Mouse (Mus musculus): ENCODE results near the gene Gm49340. TPM values are rescaled to one million over a fixed set of nuclear protein-coding genes. Genes with fewer than 3 reads are reported as not detected.
A peak's percentile ranks its signal among the peaks of the same experiment; 100 is the strongest.

Gene Gm49340
- polyA plus RNA-seq, 2 experiments: not detected

- Histone ChIP-seq H3K9me3 (ENCODE audit: control insufficient read depth, low read length) (no peaks in the 10 kb centered on the region), H3K27me3 (ENCODE audit: control insufficient read depth, insufficient read depth, low read length) (no peaks in the 10 kb centered on the region), H3K4me2 (replicated peaks; ENCODE audit: low read depth, low read length, severe bottlenecking) (no peak overlapping the region), H3K27ac (replicated peaks; ENCODE audit: low read depth, low read length) (no peak overlapping the region), H3K36me3 (ENCODE audit: control insufficient read depth, insufficient read depth, low read length) (no peaks in the 10 kb centered on the region), H3K4me3 (replicated peaks; ENCODE audit: low read length) (no peak overlapping the region), H3K4me1 (ENCODE audit: control insufficient read depth, insufficient read depth, low read length) (no peaks in the 10 kb centered on the region), H3K9ac (ENCODE audit: low read depth, low read length, severe bottlenecking) (no peak overlapping the region)
- TF ChIP-seq POLR2A (IDR thresholded peaks at IDR 0.05; ENCODE audit: borderline replicate concordance, extremely low read depth, insufficient read depth, insufficient read length): no peak
- DNase-seq (ENCODE audit: low spot score): no peak
- 68% methylated on average over 9 of the region's 9 CpGs for WGBS
- ATAC-seq (ENCODE audit: low FRiP score, low read depth): no peak
Observed at GRCm38 (mm10) chr11:73323906-73324830, 5.4 kb upstream of the Gm49340 start.

GRCm38 (mm10) chr11:73326485-73326886, 3.1 kb upstream of the Gm49340 start:
- Histone ChIP-seq H3K36me3 (ENCODE audit: control insufficient read depth, insufficient read depth, low read length) (no peaks in the 10 kb centered on the region), H3K27me3 (ENCODE audit: control insufficient read depth, insufficient read depth, low read length) (no peaks in the 10 kb centered on the region), H3K27ac (replicated peaks; ENCODE audit: low read depth, low read length) (no peak overlapping the region), H3K4me1 (ENCODE audit: control insufficient read depth, insufficient read depth, low read length) (no peaks in the 10 kb centered on the region), H3K9me3 (ENCODE audit: control insufficient read depth, low read length) (no peaks in the 10 kb centered on the region), H3K4me3 (replicated peaks; ENCODE audit: low read length) (no peak overlapping the region), H3K9ac (ENCODE audit: low read depth, low read length, severe bottlenecking) (0 out of 2 replicates have a peak overlapping the region, but pooled peaks have one; percentile 21), H3K4me2 (replicated peaks; ENCODE audit: low read depth, low read length, severe bottlenecking) (0 out of 2 replicates have a peak overlapping the region, but pooled peaks have one; percentile 3)
- WGBS: 20% methylated on average over 12 of the region's 12 CpGs
- ATAC-seq (ENCODE audit: low FRiP score, low read depth): no peak
- no peak for DNase-seq (ENCODE audit: low spot score)
- no peak for TF ChIP-seq POLR2A (IDR thresholded peaks at IDR 0.05; ENCODE audit: borderline replicate concordance, extremely low read depth, insufficient read depth, insufficient read length)

- ATAC-seq (ENCODE audit: low FRiP score, low read depth): no peak
Observed at GRCm38 (mm10) chr11:73327361-73327760, 2.2 kb upstream of the Gm49340 start.

GRCm38 (mm10) chr11:73333357-73333756, 3.8 kb downstream of the Gm49340 start:
- no peaks in the 10 kb centered on the region for H3K9me3 ChIP-seq (ENCODE audit: control insufficient read depth, low read length)
- H3K9ac ChIP-seq (ENCODE audit: low read depth, low read length, severe bottlenecking): no peak overlapping the region
- H3K4me2 ChIP-seq (replicated peaks; ENCODE audit: low read depth, low read length, severe bottlenecking): no peak overlapping the region
- no peak for ATAC-seq (ENCODE audit: low FRiP score, low read depth)
- H3K36me3 ChIP-seq (ENCODE audit: control insufficient read depth, insufficient read depth, low read length): no peaks in the 10 kb centered on the region
- H3K27me3 ChIP-seq (ENCODE audit: control insufficient read depth, insufficient read depth, low read length): no peaks in the 10 kb centered on the region
- H3K4me3 ChIP-seq (replicated peaks; ENCODE audit: low read length): no peak overlapping the region
- no peak for TF ChIP-seq POLR2A (IDR thresholded peaks at IDR 0.05; ENCODE audit: borderline replicate concordance, extremely low read depth, insufficient read depth, insufficient read length)
- no peak overlapping the region for H3K27ac ChIP-seq (replicated peaks; ENCODE audit: low read depth, low read length)
- 73% methylated on average over 2 of the region's 2 CpGs for WGBS
- DNase-seq (ENCODE audit: low spot score): no peak
- H3K4me1 ChIP-seq (ENCODE audit: control insufficient read depth, insufficient read depth, low read length): no peaks in the 10 kb centered on the region

More at GRCm38 (mm10) chr11:73327361-73327760, 2.2 kb upstream of the Gm49340 start:
- no peak overlapping the region for H3K27ac ChIP-seq (replicated peaks; ENCODE audit: low read depth, low read length)
- TF ChIP-seq POLR2A (IDR thresholded peaks at IDR 0.05; ENCODE audit: borderline replicate concordance, extremely low read depth, insufficient read depth, insufficient read length): no peak
- H3K4me1 ChIP-seq (ENCODE audit: control insufficient read depth, insufficient read depth, low read length): no peaks in the 10 kb centered on the region
- WGBS: 73% methylated on average over 4 of the region's 4 CpGs
- H3K4me3 ChIP-seq (replicated peaks; ENCODE audit: low read length): no peak overlapping the region
- no peaks in the 10 kb centered on the region for H3K9me3 ChIP-seq (ENCODE audit: control insufficient read depth, low read length)
- H3K27me3 ChIP-seq (ENCODE audit: control insufficient read depth, insufficient read depth, low read length): no peaks in the 10 kb centered on the region
- no peaks in the 10 kb centered on the region for H3K36me3 ChIP-seq (ENCODE audit: control insufficient read depth, insufficient read depth, low read length)
- DNase-seq (ENCODE audit: low spot score): no peak
- no peak overlapping the region for H3K4me2 ChIP-seq (replicated peaks; ENCODE audit: low read depth, low read length, severe bottlenecking)
- no peak overlapping the region for H3K9ac ChIP-seq (ENCODE audit: low read depth, low read length, severe bottlenecking)

GRCm38 (mm10) chr11:73336919-73337318, 7.4 kb downstream of the Gm49340 start:
- DNase-seq (ENCODE audit: low spot score) (no peak), ATAC-seq (ENCODE audit: low FRiP score, low read depth) (no peak)
- H3K9me3 ChIP-seq (ENCODE audit: control insufficient read depth, low read length): no peaks in the 10 kb centered on the region
- H3K27me3 ChIP-seq (ENCODE audit: control insufficient read depth, insufficient read depth, low read length): no peaks in the 10 kb centered on the region
- H3K27ac ChIP-seq (replicated peaks; ENCODE audit: low read depth, low read length): no peak overlapping the region
- H3K9ac ChIP-seq (ENCODE audit: low read depth, low read length, severe bottlenecking): no peak overlapping the region
- no peaks in the 10 kb centered on the region for H3K36me3 ChIP-seq (ENCODE audit: control insufficient read depth, insufficient read depth, low read length)
- H3K4me2 ChIP-seq (replicated peaks; ENCODE audit: low read depth, low read length, severe bottlenecking): no peak overlapping the region
- TF ChIP-seq POLR2A (IDR thresholded peaks at IDR 0.05; ENCODE audit: borderline replicate concordance, extremely low read depth, insufficient read depth, insufficient read length): no peak
- WGBS: 73% methylated on average over 4 of the region's 4 CpGs
- no peak overlapping the region for H3K4me3 ChIP-seq (replicated peaks; ENCODE audit: low read length)
- H3K4me1 ChIP-seq (ENCODE audit: control insufficient read depth, insufficient read depth, low read length): no peaks in the 10 kb centered on the region

All from limb, embryonic 14.5 days (tissue).